Mouse (Mus musculus): ENCODE results near the gene Slc25a34.
A peak's percentile ranks its signal among the peaks of the same experiment; 100 is the strongest.

- TF ChIP-seq POLR2A (IDR thresholded peaks at IDR 0.05; ENCODE audit: low read depth, low read length) (no peak), CTCF (IDR thresholded peaks at IDR 0.05; ENCODE audit: borderline replicate concordance, insufficient read depth, low read length) (peak; percentile 31; the same call in 1 of the 2 replicates)
These were observed 36.1 kb upstream of the Slc25a34 start for GRCm38 (mm10) chr4:141659739-141660138.
